Mouse (Mus musculus) gastrocnemius, postnatal 25 days (tissue): ENCODE results near the gene Ndp. TPM values are rescaled to one million over a fixed set of nuclear protein-coding genes. Genes with fewer than 3 reads are reported as not detected.

Source experiments
- DNase-seq: peaks from one replicate; pipeline ENCODE4 v3.0.0; 2022
- long read RNA-seq, 2 experiments: library from polyadenylated mRNA; stranded (forward); transcript quantifications; one replicate each; pipeline ENCODE4 v2.0.0; 2021
- total RNA-seq, 2 experiments: library from RNA; stranded (reverse); gene quantifications; 1 replicate in 1 of 2; 2 replicates in 1 of 2; pipeline ENCODE4 v1.2.3; 2021

The Ndp gene
- under 1 TPM; 0.13 TPM for total RNA-seq
- long read RNA-seq, experiment 1: 0 reads
- long read RNA-seq, experiment 2: 0 reads

DNA sequence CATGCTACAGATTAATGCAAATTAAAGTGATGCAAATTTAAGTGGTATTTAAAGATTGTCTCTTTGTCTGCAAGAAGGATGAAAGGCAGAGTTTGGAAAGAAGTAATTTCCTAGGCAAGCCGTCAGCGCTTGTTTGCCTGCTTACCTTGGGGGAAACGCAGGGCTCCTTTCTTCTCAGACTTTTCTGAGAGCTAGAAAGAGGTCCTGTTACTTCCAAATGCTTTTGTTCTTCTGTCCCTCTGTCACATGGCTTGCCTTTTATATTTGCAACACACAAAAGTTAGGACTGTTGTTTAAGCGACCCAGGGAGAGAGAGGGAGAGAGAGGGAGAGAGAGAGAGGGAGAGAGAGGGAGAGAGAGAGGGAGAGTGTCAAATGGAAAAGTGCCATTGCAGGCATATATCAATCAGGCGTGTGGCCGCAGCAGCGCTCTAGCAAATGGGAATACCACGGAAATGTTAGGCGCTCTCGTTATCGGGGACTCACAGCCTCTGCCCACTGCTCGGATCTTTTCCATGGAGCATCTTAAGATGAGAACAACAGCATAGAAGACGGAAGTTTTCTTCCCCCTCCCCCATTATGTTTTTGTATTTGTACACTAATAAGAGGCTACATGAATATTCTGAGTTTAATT is at the start of gene Ndp:
TSS of gene Ndp (minus strand) at position 534 of the 633 bp plus-strand sequence.
- DNase-seq: no peak

DNA sequence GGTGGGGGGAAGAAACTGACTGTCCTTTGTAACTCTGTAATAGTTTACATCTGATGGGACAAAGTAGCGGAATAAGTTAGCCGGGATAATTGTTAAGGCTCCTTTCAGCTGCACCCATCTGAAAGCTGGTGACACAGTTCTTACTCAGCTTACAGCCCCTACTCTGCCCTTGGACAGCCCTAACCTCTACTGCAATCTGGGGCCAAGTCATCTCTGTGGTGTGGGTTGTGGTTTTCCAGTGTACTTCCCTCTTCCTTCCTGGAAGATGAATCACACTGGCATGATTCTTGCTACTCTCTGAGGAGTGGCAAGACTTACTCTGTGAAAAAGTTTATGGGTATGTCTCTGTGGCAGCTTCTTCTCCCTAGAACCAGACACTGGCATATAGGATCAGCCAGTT is 43.2 kb upstream of the Ndp start:
- no peak for DNase-seq

DNA sequence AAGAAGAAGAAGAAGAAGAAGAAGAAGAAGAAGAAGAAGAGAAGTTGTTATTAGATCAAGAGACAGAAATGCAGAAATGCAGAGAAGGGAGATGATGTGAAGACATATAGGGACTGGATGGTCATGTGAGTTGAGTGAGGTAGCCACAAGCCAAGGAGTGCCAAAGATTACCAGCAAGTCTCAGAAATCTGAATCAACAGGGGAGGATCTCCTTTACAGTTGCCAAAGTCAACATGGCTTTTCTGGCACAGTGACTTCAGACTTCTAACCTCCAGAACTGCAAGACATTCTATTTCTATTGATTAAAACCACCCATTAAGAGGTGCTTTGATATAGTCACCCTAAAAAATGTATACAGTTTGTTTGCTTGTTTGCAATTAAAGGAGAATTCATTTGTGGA is 6.4 kb upstream of the Ndp start:
- DNase-seq: no peak

GRCm38 (mm10) chrX:16913118-16913517 is 1.5 kb upstream of the Ndp start:
- DNase-seq: no peak

DNA sequence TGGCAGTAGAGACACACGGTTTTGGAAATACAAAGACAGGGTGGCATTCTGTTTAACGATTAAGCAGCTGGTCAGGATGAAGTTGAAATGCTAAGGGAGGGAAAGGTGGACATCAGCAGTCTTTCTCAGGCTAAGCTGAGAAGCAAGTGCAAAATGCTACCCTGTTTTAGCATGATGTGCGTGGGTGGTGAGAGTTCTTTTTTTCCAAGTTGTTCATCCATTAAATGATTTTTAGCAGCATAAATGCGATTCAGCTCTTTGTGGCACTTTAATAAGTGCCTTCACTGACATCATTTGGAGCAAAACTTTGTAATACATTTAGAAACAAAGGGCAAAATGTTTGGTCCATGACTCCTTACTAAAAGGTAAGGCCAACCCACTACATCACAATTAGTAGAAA is 337 bp upstream of the Ndp start:
- DNase-seq: no peak

DNA sequence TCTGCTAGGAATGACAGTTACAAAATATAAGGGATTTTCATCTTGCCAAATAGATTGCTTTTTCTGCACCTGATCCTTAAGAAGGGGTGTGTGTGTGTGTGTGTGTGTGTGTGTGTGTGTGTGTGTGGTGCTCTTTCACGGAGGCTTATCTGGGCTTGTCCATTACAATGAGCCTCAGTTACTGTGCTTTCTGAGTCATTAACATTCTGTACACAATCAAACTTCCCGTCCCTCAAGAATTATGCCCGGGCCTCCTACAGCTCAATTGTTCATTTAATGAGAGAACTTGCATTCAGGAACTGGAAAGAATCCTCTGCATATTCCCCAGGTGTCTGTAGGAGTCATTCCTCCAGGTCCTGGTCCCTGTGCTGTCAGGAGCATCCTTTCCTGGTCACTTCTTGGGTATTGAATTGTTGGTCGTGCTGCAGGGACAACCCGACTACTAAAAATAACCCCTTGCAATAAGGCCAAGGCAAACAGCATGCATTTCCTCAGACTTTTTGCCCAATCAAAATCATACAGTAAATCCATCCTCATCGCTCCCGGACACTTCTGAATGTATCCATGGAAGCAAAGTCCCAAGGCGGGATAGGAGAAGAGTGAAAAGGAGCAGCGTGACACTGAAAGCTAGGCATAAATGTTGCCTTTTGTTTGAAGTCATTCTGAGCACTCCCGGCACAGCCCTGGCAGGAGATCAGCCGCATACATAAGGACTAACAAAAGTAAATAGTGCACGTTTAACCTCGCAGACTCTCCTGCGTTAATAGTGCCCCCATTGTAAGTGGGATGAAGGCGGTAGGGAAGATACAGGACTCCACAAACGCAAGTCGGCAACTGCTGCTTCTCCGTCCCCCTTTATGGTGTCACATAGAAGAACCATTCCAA is 1.1 kb downstream of the Ndp start:
- no peak for DNase-seq

GRCm38 (mm10) chrX:16908652-16909051 is 2.9 kb downstream of the Ndp start:
- DNase-seq: no peak

- DNase-seq: no peak
Observed at GRCm38 (mm10) chrX:16907554-16907953, 4.0 kb downstream of the Ndp start.

DNA sequence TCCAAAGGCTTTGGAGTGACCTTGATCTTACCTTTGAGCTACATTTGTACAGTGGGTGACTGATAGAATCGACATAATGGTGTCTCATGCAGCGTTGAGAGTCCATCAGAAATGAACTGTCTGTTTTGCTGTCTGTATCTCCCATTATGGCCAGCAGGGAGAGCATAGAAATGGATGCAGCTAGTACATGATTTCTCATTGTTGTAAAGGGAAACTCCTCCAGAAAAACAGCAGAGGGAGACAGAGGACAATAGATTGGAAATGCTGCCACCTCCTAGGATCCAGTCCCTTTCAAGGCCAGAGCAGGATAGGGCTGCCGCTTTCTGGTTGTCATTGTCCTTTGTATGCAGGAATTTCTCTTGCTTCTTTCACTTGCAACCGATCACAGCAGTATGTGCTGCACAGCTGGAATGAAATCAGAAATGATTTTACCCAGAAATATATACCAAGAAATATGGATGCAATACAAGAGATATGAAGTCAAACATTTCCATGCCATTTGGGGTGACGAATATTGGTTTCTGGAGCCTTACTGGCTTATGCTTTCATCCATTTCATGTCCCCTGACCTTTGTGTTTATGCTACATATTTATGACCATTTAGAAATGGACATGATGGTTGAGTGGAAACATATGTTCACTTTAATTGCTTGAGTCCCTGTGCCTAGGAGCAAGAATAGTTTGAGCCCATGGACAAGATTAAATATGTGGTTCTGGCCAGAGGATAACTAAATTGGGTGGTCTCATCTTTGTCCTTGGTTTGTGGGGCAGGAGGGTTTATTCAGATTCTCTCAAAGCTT is 17.0 kb downstream of the Ndp start:
- DNase-seq: no peak

DNA sequence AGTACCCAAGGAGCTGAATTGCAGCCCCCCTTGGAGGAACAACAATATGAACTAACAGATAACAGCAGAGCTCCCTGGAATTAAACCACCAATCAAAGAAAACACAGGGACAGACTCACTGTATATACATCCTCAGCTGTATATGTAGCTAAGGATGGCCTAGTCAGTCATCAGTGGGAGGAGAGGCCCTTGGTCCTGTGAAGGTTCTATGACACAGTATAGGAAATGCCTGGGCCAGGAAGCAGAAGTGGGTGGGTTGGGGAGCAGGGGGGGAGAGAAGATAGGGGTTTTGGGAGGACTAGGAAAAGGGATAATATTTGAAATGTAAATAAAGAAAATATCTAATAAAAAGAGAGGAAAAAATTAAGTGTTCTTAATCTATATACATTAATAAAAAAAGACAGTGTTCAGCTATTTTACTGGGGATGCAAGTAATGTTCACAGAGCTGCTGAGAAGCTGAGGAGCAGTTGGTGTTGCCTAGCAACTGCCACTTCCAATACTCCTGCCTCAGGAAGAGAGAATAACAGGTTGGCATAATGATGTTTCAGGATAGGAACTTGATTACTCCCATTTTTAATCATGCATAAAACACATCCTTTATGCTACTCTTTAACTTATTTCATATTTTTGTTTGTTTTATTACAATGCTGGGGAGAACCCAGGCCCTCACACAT is 43.8 kb downstream of the Ndp start:
- DNase-seq: no peak

DNA sequence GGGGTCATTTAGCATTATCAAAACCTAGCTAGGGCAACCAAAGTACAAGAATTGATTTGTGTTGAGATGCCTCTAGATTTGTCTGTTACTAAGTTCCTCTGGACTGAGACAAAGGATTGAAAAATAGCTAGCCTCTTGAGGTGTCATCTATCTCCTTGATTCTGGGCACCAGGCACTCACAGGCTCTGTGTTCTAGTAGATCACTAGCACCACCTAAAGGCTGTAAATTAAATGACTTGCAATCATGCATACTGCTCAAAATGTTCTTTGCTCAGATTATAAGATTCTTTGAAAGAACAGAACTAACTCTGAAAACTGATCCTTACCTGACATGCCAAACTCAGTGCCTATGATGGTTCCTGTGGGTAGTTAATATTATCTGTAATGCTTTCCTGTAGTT is 51.3 kb downstream of the Ndp start:
- DNase-seq: no peak

DNA sequence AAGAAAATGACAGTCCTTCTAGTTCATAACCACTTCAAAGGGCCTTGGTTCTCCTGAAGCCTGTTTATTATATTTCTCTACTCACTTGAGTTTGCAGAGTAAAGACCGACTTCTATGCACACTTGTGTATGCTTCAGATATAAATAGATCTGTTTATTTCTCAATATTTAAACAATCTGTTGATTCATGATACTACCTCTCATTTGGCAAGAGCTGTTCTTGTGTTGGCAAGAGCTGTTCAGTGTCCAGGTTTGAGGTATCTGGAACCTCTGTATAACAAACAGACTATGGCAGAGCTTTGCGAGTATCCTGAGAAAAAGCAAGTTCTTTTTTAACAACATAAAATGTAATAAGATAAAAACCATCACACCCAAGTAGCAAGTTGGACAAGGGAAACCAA is 65.5 kb downstream of the Ndp start:
- no peak for DNase-seq

- DNase-seq: no peak
Observed at GRCm38 (mm10) chrX:16841443-16841842, 70.1 kb downstream of the Ndp start.

- no peak for DNase-seq
Observed at GRCm38 (mm10) chrX:16837293-16837692, 74.3 kb downstream of the Ndp start.

GRCm38 (mm10) chrX:16836488-16837082 is 75.0 kb downstream of the Ndp start:
- no peak for DNase-seq

Other genes with a start within 250 kb of the Ndp start
- gene Maob, start 94.4 kb downstream of the Ndp start, total RNA-seq: 1 to 10 TPM; 2.5 to 3.8 TPM